Mouse (Mus musculus): ENCODE measurements around the gene Ribc1.

Gene Ribc1

GRCm38 (mm10) chrX:152016151-152017145 lies at the start of gene Ribc1, which contains the start of gene Smc1a:
Gene Ribc1, minus strand, starts transcription at chrX:152016295.
Gene Smc1a, plus strand, starts transcription at chrX:152016428.
- DNase-seq (ENCODE audit: extremely low spot score): peak; percentile 86

DNA sequence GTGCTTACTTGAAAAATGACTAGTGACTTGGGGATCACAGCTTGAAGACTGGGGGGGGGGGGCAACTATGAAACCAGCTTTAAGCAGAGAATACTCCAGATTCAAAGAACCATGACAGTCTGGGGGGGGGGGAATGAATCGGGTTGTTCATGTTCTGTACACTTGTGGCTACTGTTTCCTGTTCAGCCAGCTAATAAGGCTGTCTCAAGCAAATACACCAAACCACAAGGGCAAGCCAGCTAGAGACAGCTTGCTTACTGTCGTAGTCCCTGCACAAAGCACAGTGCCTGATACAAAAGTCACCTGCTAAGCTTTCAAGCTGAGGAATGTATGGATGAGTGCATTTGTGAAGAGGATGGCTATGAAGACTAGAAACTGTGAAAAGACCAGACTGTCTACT lies 49.6 kb upstream of the Ribc1 start:
- DNase-seq (ENCODE audit: extremely low spot score): no peak

GRCm38 (mm10) chrX:152054094-152054493 lies 38.0 kb upstream of the Ribc1 start:
- DNase-seq (ENCODE audit: extremely low spot score): no peak

DNA sequence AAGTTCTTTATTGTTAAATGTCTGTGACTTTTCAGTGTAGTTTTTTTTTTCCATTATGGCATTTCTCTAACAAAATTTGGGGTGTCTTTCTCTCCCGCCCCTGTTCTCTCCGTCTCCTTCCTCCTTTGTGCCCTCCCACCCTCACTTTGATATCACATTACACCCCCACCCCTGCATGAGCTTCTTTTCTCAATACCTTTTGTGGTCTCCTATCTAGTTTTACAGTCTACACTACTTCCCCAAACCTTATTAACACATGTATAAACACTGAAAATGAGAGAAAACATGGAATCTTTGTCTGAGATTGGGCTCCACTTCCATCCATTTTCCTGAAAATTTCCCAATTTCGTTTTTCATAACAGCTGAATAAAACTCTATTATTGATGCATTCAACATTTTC lies 36.5 kb upstream of the Ribc1 start:
- DNase-seq (ENCODE audit: extremely low spot score): no peak

GRCm38 (mm10) chrX:152047230-152047629 lies 31.1 kb upstream of the Ribc1 start:
- no peak for DNase-seq (ENCODE audit: extremely low spot score)

- no peak for DNase-seq (ENCODE audit: extremely low spot score)
Observed at GRCm38 (mm10) chrX:152039865-152040264, 23.8 kb upstream of the Ribc1 start.

DNA sequence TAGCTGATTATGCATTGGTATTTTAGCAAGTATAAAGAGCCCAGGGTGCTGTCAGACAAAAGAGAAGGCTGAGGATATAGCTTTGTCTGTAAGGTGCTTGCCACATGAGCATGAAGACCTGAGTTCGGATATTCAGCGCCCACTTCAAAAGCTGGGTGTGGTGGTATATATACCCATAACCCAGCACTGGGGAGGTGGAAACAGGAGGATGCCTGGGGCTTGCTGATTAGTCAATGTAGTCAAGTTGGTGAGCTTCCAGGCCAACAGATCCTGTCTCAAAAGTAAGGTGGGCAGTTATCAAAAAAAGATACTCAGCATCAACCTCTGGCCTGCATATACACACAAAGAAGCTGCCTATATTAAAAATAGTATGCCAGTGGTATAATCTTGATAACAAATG lies 3.2 kb upstream of the Ribc1 start:
- no peak for DNase-seq (ENCODE audit: extremely low spot score)

DNA sequence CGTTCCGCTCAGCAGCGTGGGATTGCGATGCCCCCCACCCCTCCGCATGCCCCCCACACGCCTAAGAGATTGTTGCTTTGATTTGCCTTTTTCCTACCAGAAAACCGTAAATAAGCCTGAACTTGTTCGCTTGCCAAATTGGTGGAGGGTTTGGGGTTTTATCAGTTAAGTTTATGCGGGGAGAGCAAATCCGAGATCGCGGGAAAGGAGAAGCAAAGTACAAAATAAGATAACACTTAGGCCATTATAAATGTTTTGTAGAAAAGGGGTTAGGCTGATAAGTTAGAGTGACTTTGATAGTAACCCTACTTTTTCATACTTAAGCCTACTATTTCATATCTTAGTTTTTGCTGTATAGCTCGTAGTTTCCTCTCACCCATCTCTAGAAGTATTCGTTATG lies 1.1 kb upstream of the Ribc1 start:
- DNase-seq (ENCODE audit: extremely low spot score): no peak

DNA sequence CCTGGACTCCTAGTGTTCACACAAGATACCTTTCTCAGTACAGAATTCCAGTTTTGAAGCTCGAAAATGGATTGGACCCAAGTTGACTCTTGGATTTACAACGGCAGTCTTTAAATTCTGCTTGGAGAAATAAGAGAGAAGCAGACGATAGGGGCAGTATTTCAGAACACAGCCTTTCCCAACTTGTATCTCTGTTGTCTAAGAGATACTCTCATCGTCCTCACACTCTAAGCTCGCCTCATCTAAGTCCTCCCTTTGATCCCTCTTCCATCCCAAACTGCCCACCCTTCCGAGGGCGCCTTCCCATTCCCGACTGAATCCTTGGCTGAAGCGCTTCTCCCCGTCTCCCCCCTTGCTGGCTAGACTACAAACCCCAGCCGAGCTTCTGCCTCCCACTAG lies 344 bp downstream of the Ribc1 start:
- DNase-seq (ENCODE audit: extremely low spot score): no peak

DNA sequence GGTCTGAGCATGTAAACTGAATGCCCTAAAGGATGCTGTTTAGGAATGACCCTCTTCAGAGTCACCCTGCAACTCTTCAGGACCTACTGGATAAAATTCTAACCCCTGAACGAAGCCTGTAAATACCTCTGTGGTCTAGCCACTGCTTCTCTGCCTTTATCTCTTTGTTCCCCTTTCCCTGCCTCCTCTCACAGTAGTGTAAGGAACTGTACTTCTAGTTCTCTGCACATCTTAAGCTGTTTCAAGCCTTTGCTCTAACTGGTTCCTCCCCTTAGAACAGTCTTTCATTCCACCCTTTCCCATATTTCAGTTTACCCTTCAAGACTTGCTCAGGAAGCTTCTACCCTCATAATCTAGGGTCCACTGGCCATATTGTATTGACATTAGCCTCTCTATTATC lies 8.2 kb downstream of the Ribc1 start:
- no peak for DNase-seq (ENCODE audit: extremely low spot score)

DNA sequence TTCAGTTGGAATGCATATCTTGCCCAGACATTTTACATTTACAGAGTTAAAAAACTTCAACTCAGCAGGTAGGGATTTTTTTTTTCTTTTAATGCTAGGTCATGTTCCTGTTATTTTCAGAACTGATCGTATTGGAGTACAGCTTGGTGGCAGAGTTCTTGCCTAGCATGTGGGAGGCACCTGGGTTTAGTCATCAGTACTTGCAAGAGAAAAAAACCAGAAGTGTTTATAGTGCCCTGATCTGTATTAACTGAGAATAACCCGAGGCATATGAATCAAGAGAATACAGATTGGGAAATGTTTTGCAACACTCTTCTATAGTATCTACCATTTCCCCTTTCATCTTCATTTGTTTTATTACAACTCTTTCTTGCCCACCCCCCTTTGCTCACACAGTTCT lies 13.2 kb downstream of the Ribc1 start:
- DNase-seq (ENCODE audit: extremely low spot score): no peak

GRCm38 (mm10) chrX:152001737-152002710 lies 14.1 kb downstream of the Ribc1 start, which contains the start of gene Hsd17b10:
Gene Hsd17b10, plus strand, starts transcription at chrX:152001845.
- DNase-seq (ENCODE audit: extremely low spot score): peak; percentile 79

DNA sequence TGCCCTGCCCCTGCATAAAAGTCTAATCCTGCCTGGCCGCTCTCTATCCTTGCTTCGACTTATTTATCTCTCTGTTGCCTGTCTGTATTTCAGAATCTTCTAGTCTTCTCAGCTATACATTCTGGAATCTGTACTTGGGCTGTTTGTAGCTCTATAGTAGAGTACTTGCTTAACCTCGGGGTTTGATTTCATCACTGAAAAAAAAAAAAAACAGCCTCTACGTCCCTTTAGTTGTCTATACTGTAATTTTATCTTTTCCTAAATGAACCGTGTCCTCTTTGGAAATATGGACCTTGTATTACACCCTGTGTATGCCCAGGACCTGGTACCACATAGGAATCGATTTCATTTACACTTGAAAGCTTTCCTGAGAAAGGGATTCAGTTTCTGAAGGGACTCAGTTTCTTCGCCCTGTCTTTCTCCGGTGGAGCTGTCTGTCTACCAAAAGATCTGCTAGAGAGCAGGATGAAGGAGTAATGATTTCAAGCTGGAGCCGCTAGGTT lies 14.9 kb downstream of the Ribc1 start:
- DNase-seq (ENCODE audit: extremely low spot score): no peak

DNA sequence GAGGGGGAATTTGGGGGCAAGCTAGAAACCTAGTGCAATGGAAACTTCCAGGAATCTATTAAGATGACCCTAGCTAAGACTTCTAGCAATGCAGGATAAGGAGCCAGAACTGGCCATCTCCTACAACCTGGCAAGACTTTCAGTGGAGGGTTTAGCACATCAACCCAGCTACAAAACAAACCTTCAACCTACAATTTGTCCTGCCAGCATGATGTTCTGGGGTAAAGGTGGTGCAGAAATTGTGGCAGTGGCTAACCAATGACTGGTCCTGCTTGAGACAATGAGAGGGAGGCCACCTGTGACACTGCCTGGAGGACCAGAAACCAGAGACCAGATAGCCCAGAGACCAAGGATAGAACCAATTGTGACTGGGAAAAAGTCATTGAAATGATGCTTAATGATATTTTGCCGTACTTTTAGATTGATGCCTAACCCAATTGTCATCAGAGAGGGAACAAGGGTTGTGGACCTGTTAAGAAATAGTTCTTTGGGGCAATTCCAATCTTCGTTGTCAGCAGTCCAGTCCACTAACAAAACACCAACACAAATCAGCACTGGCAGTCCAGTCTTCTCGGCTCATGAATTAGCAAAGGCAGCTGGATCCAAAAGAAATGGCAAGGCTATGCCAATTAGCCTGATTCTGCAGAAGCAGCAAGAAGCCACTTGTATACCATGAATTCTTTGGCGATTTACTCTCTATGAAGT lies 16.9 kb downstream of the Ribc1 start:
- DNase-seq (ENCODE audit: extremely low spot score): no peak

All from embryo, embryonic 9.5 days (tissue).